Mouse (Mus musculus) stomach, embryonic 16.5 days (tissue): ENCODE data around the gene Gatb. TPM values are rescaled to one million over a fixed set of nuclear protein-coding genes. Genes with fewer than 3 reads are reported as not detected.
"Not testable (repeated sequence)": the region's sequence is repeated elsewhere in the genome, so short reads cannot be mapped to it uniquely, and the experiment has no call there.

Experiments used
- ATAC-seq: fragments of 200-750 bp; cut with Nextera tagmentation; 2 replicates; pipeline ENCODE4 v1.8.0; 2017; ENCODE audit warnings: moderate number of reproducible peaks, moderate TSS enrichment; ENCODE audit not compliant: insufficient read depth, low FRiP score
- H3K27ac ChIP-seq: fragments of 300-500 bp; sonication (generic); 2 replicates; pipeline ENCODE4 v1.5.1; 2014; ENCODE audit warnings: low read length
- H3K27me3 ChIP-seq: fragments of 300-500 bp; sonication (generic); 2 replicates; pipeline ENCODE4 v1.6.1; 2014; ENCODE audit warnings: low read length, control low read depth, mixed read lengths; ENCODE audit not compliant: control insufficient read depth, insufficient read depth
- H3K36me3 ChIP-seq: fragments of 300-500 bp; sonication (generic); 2 replicates; pipeline ENCODE4 v1.6.1; 2014; ENCODE audit warnings: low read length; ENCODE audit not compliant: control insufficient read depth, insufficient read depth
- H3K4me1 ChIP-seq: fragments of 300-500 bp; sonication (generic); 2 replicates; pipeline ENCODE4 v1.6.1; 2014; ENCODE audit warnings: low read length, control low read depth, mixed read lengths; ENCODE audit not compliant: control insufficient read depth, insufficient read depth
- H3K4me2 ChIP-seq: fragments of 300-500 bp; sonication (generic); 2 replicates; pipeline ENCODE4 v1.6.1; 2014; ENCODE audit warnings: low read depth, low read length, mixed read lengths
- H3K4me3 ChIP-seq: fragments of 300-500 bp; sonication (generic); replicated peaks from 2 replicates; pipeline ENCODE4 v1.5.1; 2014; ENCODE audit warnings: mild to moderate bottlenecking, low read length
- H3K9ac ChIP-seq: fragments of 300-500 bp; sonication (generic); 2 replicates; pipeline ENCODE4 v1.6.1; 2014; ENCODE audit warnings: low read length
- H3K9me3 ChIP-seq: fragments of 300-500 bp; sonication (generic); replicated peaks from 2 replicates; pipeline ENCODE4 v1.6.1; 2016; ENCODE audit warnings: low read length, control low read depth; ENCODE audit not compliant: control insufficient read depth
- WGBS: fragments of 180-500 bp; shearing (Covaris S2); extraction: QIAGEN DNeasy Blood & Tissue Kit; methylation state at CpG from one replicate; pipeline ENCODE4 v1.1.7; 2014; 5-methylcytosine and 5-hydroxymethylcytosine counted together
- polyA plus RNA-seq: library from polyadenylated mRNA; unstranded; fragments of >200 nt; fragmentation: Nextera tagmentation; extraction: Ambion mirVana; gene quantifications from 2 replicates; pipeline ENCODE4 v1.2.1, GENCODE M21; 2015

The Gatb gene
- polyA plus RNA-seq, 1 experiment from 2014 or later = 24.2 TPM

DNA sequence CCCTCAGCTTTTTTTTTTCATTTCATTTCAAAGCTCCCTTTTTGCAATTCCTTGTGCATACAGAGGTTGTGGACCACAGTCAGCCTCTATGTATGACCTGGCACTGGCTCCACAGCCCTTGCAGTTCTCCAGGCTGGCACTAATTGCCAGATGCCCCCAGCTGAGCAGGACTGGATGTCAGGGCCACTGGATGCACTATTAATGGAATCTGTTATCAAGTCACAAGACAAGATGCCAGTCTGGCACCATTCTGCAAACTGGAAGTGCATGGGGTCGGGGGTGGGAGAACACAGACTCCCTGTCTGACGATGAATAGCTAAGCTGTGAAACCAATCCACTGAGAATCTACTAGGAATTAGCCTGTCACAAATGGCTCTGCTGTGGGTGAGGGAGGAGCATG is 22.6 kb upstream of the Gatb start:
- Histone ChIP-seq H3K36me3 (no peaks in the 10 kb centered on the region), H3K9ac (no peak overlapping the region), H3K4me3 (no peak overlapping the region), H3K27me3 (no peaks in the 10 kb centered on the region), H3K9me3 (no peaks in the 10 kb centered on the region), H3K4me1 (no peaks in the 10 kb centered on the region), H3K4me2 (no peak overlapping the region), H3K27ac (no peak overlapping the region)
- ATAC-seq = peak; percentile 50; the same call in 1 of the 2 replicates
- WGBS = 64% methylated on average over 2 of the region's 2 CpGs

GRCm38 (mm10) chr3:85553731-85554277 is 20.1 kb upstream of the Gatb start:
- no peaks in the 10 kb centered on the region for H3K4me1 ChIP-seq
- ATAC-seq = no peak
- no peak overlapping the region for H3K4me3 ChIP-seq
- no peak overlapping the region for H3K4me2 ChIP-seq
- no peak overlapping the region for H3K9ac ChIP-seq
- 77% methylated on average over 6 of the region's 6 CpGs for WGBS
- H3K27me3 ChIP-seq = no peaks in the 10 kb centered on the region
- H3K36me3 ChIP-seq = no peaks in the 10 kb centered on the region
- H3K27ac ChIP-seq = no peak overlapping the region
- no peaks in the 10 kb centered on the region for H3K9me3 ChIP-seq

- H3K9ac ChIP-seq = no peak overlapping the region
- no peaks in the 10 kb centered on the region for H3K27me3 ChIP-seq
- WGBS = 41% methylated on average over 2 of the region's 2 CpGs
- no peaks in the 10 kb centered on the region for H3K36me3 ChIP-seq
- no peaks in the 10 kb centered on the region for H3K4me1 ChIP-seq
- H3K27ac ChIP-seq = no peak overlapping the region
- H3K4me2 ChIP-seq = no peak overlapping the region
- no peak for ATAC-seq
- H3K9me3 ChIP-seq = no peaks in the 10 kb centered on the region
- H3K4me3 ChIP-seq = no peak overlapping the region
Observed at GRCm38 (mm10) chr3:85564603-85565002, 9.3 kb upstream of the Gatb start.

- H3K27ac ChIP-seq = no peak overlapping the region
- no peak overlapping the region for H3K9ac ChIP-seq
- 70% methylated on average over 2 of the region's 2 CpGs for WGBS
Observed at GRCm38 (mm10) chr3:85571276-85571675, 2.6 kb upstream of the Gatb start.

DNA sequence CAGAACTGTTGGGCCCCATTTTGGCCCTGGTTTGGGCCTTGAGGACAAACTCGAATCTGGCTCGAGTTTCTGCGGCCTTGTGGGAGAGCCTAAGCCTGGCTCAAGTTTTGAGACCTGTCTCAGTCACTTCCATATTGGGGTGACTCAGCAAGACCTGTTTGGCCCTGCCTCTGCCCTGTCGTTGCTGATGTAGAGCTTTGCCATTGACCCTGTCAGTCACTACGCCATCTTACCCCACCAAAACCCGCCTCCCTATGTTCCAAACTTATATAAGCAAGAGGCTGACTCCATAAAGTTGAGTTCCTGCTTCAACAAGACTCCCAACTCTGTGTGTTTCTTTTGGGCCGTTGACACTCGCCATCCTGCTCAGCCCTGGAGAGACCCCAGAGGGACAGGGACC is 1.4 kb upstream of the Gatb start:
- H3K9me3 ChIP-seq, H3K27me3 ChIP-seq, H3K4me3 ChIP-seq, H3K9ac ChIP-seq, H3K27ac ChIP-seq, ATAC-seq, H3K36me3 ChIP-seq, H3K4me1 ChIP-seq, H3K4me2 ChIP-seq: not testable (repeated sequence)
- WGBS = 88% methylated on average over 8 of the region's 8 CpGs

More at GRCm38 (mm10) chr3:85571276-85571675, 2.6 kb upstream of the Gatb start:
- Histone ChIP-seq H3K36me3 (no peaks in the 10 kb centered on the region), H3K4me2 (no peak overlapping the region), H3K4me3 (no peak overlapping the region), H3K9me3 (no peaks in the 10 kb centered on the region), H3K27me3 (no peaks in the 10 kb centered on the region), H3K4me1 (0 out of 2 replicates have a peak, but pooled peaks cover 2% of the 10 kb centered on the region)
- ATAC-seq = no peak

- H3K4me1 ChIP-seq = 0 out of 2 replicates have a peak, but pooled peaks cover 2% of the 10 kb centered on the region
- WGBS = 19% methylated on average over 6 of the region's 6 CpGs
- no peaks in the 10 kb centered on the region for H3K9me3 ChIP-seq
- peak overlapping the region; percentile 68 for H3K9ac ChIP-seq
- H3K36me3 ChIP-seq = no peaks in the 10 kb centered on the region
- peak overlapping the region; percentile 96 for H3K4me3 ChIP-seq
- ATAC-seq = no peak
- H3K27me3 ChIP-seq = no peaks in the 10 kb centered on the region
- H3K27ac ChIP-seq = no peak overlapping the region
- H3K4me2 ChIP-seq = peak overlapping the region; percentile 64
Observed at GRCm38 (mm10) chr3:85573216-85573863, 579 bp upstream of the Gatb start.

DNA sequence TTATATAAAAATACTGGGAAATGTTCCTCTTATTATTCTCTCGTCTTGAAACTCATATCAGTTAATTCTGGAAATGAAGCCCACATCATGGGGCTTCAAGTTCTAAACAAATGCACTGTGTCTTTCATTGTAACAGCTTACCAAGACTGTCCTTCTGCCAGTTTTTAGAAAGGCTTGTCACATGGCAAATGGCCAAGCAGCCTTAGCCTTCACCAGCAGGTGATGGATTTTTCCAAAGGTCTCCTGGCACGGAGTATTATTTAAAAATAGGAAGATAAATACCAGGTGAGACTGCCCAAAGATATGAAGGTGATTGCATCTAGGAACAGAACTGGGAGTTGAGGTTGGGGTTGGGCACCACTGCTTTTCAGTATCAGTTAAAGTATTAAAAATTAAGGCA is 8.8 kb downstream of the Gatb start:
- 71% methylated on average over 2 of the region's 2 CpGs for WGBS
- no peak overlapping the region for H3K4me2 ChIP-seq
- no peak for ATAC-seq
- no peaks in the 10 kb centered on the region for H3K36me3 ChIP-seq
- H3K4me1 ChIP-seq = no peaks in the 10 kb centered on the region
- H3K4me3 ChIP-seq = no peak overlapping the region
- H3K27me3 ChIP-seq = no peaks in the 10 kb centered on the region
- H3K27ac ChIP-seq = no peak overlapping the region
- H3K9ac ChIP-seq = no peak overlapping the region
- no peaks in the 10 kb centered on the region for H3K9me3 ChIP-seq

GRCm38 (mm10) chr3:85583194-85583593 is 9.3 kb downstream of the Gatb start:
- Histone ChIP-seq H3K9me3 (no peaks in the 10 kb centered on the region), H3K4me1 (no peaks in the 10 kb centered on the region), H3K4me2 (no peak overlapping the region), H3K27ac (no peak overlapping the region), H3K9ac (no peak overlapping the region), H3K36me3 (no peaks in the 10 kb centered on the region), H3K27me3 (no peaks in the 10 kb centered on the region), H3K4me3 (no peak overlapping the region)
- WGBS = 82% methylated on average over 5 of the region's 5 CpGs
- ATAC-seq = no peak

DNA sequence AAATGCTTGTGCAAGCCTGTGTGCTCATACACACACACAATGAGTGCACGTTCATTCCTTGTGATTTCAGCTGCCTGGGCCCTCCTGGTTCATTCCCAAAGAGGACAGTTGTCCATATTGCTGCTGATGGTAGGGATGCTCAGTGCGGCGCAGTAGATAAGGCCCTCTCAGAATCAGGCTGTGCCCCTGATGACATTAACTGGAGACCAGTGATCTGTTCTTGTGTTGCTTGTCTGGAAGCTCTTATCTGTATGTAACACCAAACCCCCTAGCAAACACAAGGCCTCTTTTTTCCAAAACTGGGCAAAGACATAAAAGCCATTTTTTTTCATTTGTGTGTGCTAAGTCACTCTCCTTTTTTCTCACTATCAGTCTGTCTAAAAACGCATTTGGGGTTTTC is 11.0 kb downstream of the Gatb start:
- H3K4me1 ChIP-seq = no peaks in the 10 kb centered on the region
- no peaks in the 10 kb centered on the region for H3K9me3 ChIP-seq
- H3K36me3 ChIP-seq = no peaks in the 10 kb centered on the region
- H3K9ac ChIP-seq = no peak overlapping the region
- no peak for ATAC-seq
- H3K4me2 ChIP-seq = no peak overlapping the region
- no peaks in the 10 kb centered on the region for H3K27me3 ChIP-seq
- H3K4me3 ChIP-seq = no peak overlapping the region
- no peak overlapping the region for H3K27ac ChIP-seq
- WGBS = 80% methylated on average over 4 of the region's 4 CpGs
